8 mouse cellular contexts compared by ENCODE assay signal in genomic region chr17:88042099-88043086, GRCm38 (mm10). TPM values are rescaled to one million over a fixed set of nuclear protein-coding genes. Genes with fewer than 3 reads are reported as not detected.
DNase-seq lines count a peak whose midpoint lies in the region; ATAC-seq lines count a peak whose summit lies in the region.

No protein-coding gene starts in this region.

- ATAC-seq in cerebellum, adult (ENCODE audit: insufficient number of reproducible peaks, low FRiP score, low TSS enrichment): no peak
- ATAC-seq in erythroblast, adult 5-6 weeks (replicated peaks; ENCODE audit: low FRiP score, poor library complexity, severe bottlenecking): no peak

- peak; percentile 27 for DNase-seq in layer of hippocampus, adult 9-11 months
- no peak for DNase-seq in layer of hippocampus, adult 11-12 months (ENCODE audit: low spot score)
- peak; percentile 38 for DNase-seq in gastrocnemius, postnatal 25 days
- DNase-seq in kidney, postnatal 25 days: peak; percentile 22 to 58
- DNase-seq in mesoderm, embryonic 11.5 days (ENCODE audit: low read depth, low spot score): peak; percentile 22
- DNase-seq in thymus, adult 18-20 months: peak; percentile 61 to 74

RNA-seq across cellular contexts. Expression of gene Fbxo11, which starts 22.7 kb away (rescaled TPM):
- total RNA-seq in gastrocnemius, postnatal 25 days (2021): 10 to 100 TPM; 27.0 to 27.2 TPM
- 11.5 and 13.2 TPM in 2 replicates for total RNA-seq in erythroblast, adult 5-6 weeks (2015; ENCODE audit: low replicate concordance)
- total RNA-seq in erythroblast, adult 5-6 weeks (2017; ENCODE audit: low replicate concordance): 5.7 and 8.7 TPM in 2 replicates
